Mouse (Mus musculus) neutrophil, adult 83 days (primary cell): ENCODE results near the gene Eif4e2. TPM values are rescaled to one million over a fixed set of nuclear protein-coding genes. Genes with fewer than 3 reads are reported as not detected.

Experiments
- total RNA-seq, 2 experiments: library from RNA; stranded (reverse); gene quantifications; one replicate each; pipeline ENCODE4 v1.2.4; 2023

Gene Eif4e2
- 10 to 100 TPM; 57.7 to 61.5 TPM for total RNA-seq

GRCm38 (mm10) chr1:87213735-87214704, at the start of gene Eif4e2:
Eif4e2 (plus strand) TSS chr1:87213914.

GRCm38 (mm10) chr1:87183013-87183412, 30.7 kb upstream of the Eif4e2 start, which contains the start of gene Prss56:
Prss56 (plus strand) TSS chr1:87183313.

GRCm38 (mm10) chr1:87190429-87190828, 23.3 kb upstream of the Eif4e2 start, which contains the start of gene Chrnd:
Chrnd (plus strand) TSS chr1:87190607.

GRCm38 (mm10) chr1:87204465-87204864, 9.2 kb upstream of the Eif4e2 start, which contains the start of gene Chrng:
Chrng (plus strand) TSS chr1:87204657.

GRCm38 (mm10) chr1:87264134-87265006, 50.7 kb downstream of the Eif4e2 start, which contains the start of gene Efhd1:
Efhd1 (plus strand) TSS chr1:87264363.

Other genes with a start within 250 kb of the Eif4e2 start
- gene Alppl2, start 124.0 kb upstream of the Eif4e2 start, total RNA-seq, result not detected
- not detected for gene Alpi, start 112.3 kb upstream of the Eif4e2 start, total RNA-seq
- gene Akp3, start 88.9 kb upstream of the Eif4e2 start, total RNA-seq, result not detected
- not detected for gene Ecel1, start 57.4 kb upstream of the Eif4e2 start, total RNA-seq
- not detected for gene Prss56, start 30.6 kb upstream of the Eif4e2 start, total RNA-seq
- not detected for gene Chrnd, start 23.3 kb upstream of the Eif4e2 start, total RNA-seq
- gene Chrng, start 9.3 kb upstream of the Eif4e2 start, total RNA-seq, result not detected
- not detected for gene Efhd1, start 50.4 kb downstream of the Eif4e2 start, total RNA-seq
- gene Gigyf2, start 113.1 kb downstream of the Eif4e2 start, total RNA-seq, result 10 to 100 TPM; 58.2 to 68.5 TPM
- gene Kcnj13, start 180.8 kb downstream of the Eif4e2 start, total RNA-seq, result not detected